Mouse (Mus musculus) layer of hippocampus, adult 6 months (tissue): ENCODE results near the gene Orc1. TPM values are rescaled to one million over a fixed set of nuclear protein-coding genes. Genes with fewer than 3 reads are reported as not detected.

Experiments
- long read RNA-seq, 2 experiments: library from polyadenylated mRNA; unstranded; transcript quantifications; one replicate each; pipeline ENCODE4 v2.0.0; 2019 to 2020
- polyA plus RNA-seq: library from polyadenylated mRNA; unstranded; fragments of <200 nt; fragmentation: Nextera tagmentation; gene quantifications from 2 replicates; pipeline ENCODE4 v1.2.3, GENCODE M21; 2021

Gene Orc1
- 0.79 TPM in 1 of 2 replicates, not detected in the other for polyA plus RNA-seq
- long read RNA-seq, experiment 1 = 0 reads
- long read RNA-seq, experiment 2, partial matches to known transcripts = 0 of 1 reads
- long read RNA-seq, experiment 2, other reads (novel, unspliced or antisense) = 1 of 1 reads

GRCm38 (mm10) chr4:108578840-108579742 is at the start of gene Orc1, which contains the start of gene Prpf38a:
TSS of gene Orc1 (plus strand) at chr4:108579423.
TSS of gene Prpf38a (minus strand) at chr4:108579336.

GRCm38 (mm10) chr4:108619587-108620341 is 40.5 kb downstream of the Orc1 start, which contains the start of gene Cc2d1b:
TSS of gene Cc2d1b (plus strand) at chr4:108619940.

Other genes with a start within 250 kb of the Orc1 start
- 0.35 and 0.46 TPM in 2 replicates for gene Shisal2a, start 196.1 kb upstream of the Orc1 start, polyA plus RNA-seq
- gene Gpx7, start 172.5 kb upstream of the Orc1 start, polyA plus RNA-seq = 12.3 and 13.0 TPM in 2 replicates
- 4.0 and 5.5 TPM in 2 replicates for gene Tut4, start 120.0 kb upstream of the Orc1 start, polyA plus RNA-seq
- 26.5 and 28.5 TPM in 2 replicates for gene Prpf38a, start 87 bp upstream of the Orc1 start, polyA plus RNA-seq
- gene Cc2d1b, start 40.5 kb downstream of the Orc1 start, polyA plus RNA-seq = 5.7 and 5.9 TPM in 2 replicates
- 0.82 and 0.94 TPM in 2 replicates for gene 3110021N24Rik, start 140.2 kb downstream of the Orc1 start, polyA plus RNA-seq
- 10.9 and 11.7 TPM in 2 replicates for gene Zfyve9, start 201.4 kb downstream of the Orc1 start, polyA plus RNA-seq